Mouse (Mus musculus): Measurements from ENCODE around the gene Mcf2. TPM values are rescaled to one million over a fixed set of nuclear protein-coding genes. Genes with fewer than 3 reads are reported as not detected.
A peak's percentile ranks its signal among the peaks of the same experiment; 100 is the strongest.

Gene Mcf2
- 1 to 10 TPM; 3.0 to 3.9 TPM for total RNA-seq (2021)

- no peak for DNase-seq (ENCODE audit: extremely low spot score in 1 of 2, low spot score in 1 of 2)
Measured at GRCm38 (mm10) chrX:60178744-60179458, at the start of gene Mcf2. Gene Mcf2 (minus strand): TSS chrX:60179089.

GRCm38 (mm10) chrX:60187726-60188125 is 8.8 kb upstream of the Mcf2 start:
- no peak for DNase-seq (ENCODE audit: extremely low spot score in 1 of 2, low spot score in 1 of 2)

GRCm38 (mm10) chrX:60182611-60183010 is 3.7 kb upstream of the Mcf2 start:
- DNase-seq (ENCODE audit: extremely low spot score in 1 of 2, low spot score in 1 of 2): no peak

GRCm38 (mm10) chrX:60178025-60178743 is 705 bp downstream of the Mcf2 start:
- peak in 1 of 2 experiments; percentile 4 for DNase-seq (ENCODE audit: extremely low spot score in 1 of 2, low spot score in 1 of 2)

- DNase-seq (ENCODE audit: extremely low spot score in 1 of 2, low spot score in 1 of 2): no peak
Measured at GRCm38 (mm10) chrX:60170106-60170505, 8.8 kb downstream of the Mcf2 start.

- DNase-seq (ENCODE audit: extremely low spot score in 1 of 2, low spot score in 1 of 2): no peak
Measured at GRCm38 (mm10) chrX:60169511-60169910, 9.4 kb downstream of the Mcf2 start.

- no peak for DNase-seq (ENCODE audit: extremely low spot score in 1 of 2, low spot score in 1 of 2)
Measured at GRCm38 (mm10) chrX:60168796-60169195, 10.1 kb downstream of the Mcf2 start.

- peak in 1 of 2 experiments; percentile 12 for DNase-seq (ENCODE audit: extremely low spot score in 1 of 2, low spot score in 1 of 2)
Measured at GRCm38 (mm10) chrX:60147268-60147974, 31.5 kb downstream of the Mcf2 start.

GRCm38 (mm10) chrX:60075359-60075758 is 103.5 kb downstream of the Mcf2 start:
- no peak for DNase-seq (ENCODE audit: extremely low spot score in 1 of 2, low spot score in 1 of 2)

- no peak for DNase-seq (ENCODE audit: extremely low spot score in 1 of 2, low spot score in 1 of 2)
Measured at GRCm38 (mm10) chrX:60055185-60055584, 123.7 kb downstream of the Mcf2 start.

GRCm38 (mm10) chrX:60054745-60055144 is 124.1 kb downstream of the Mcf2 start:
- no peak for DNase-seq (ENCODE audit: extremely low spot score in 1 of 2, low spot score in 1 of 2)

- DNase-seq (ENCODE audit: extremely low spot score in 1 of 2, low spot score in 1 of 2): peak; percentile 17 to 26
Measured at GRCm38 (mm10) chrX:60026654-60027053, 152.2 kb downstream of the Mcf2 start.

GRCm38 (mm10) chrX:60021595-60021994 is 157.3 kb downstream of the Mcf2 start:
- no peak for DNase-seq (ENCODE audit: extremely low spot score in 1 of 2, low spot score in 1 of 2)

GRCm38 (mm10) chrX:60021007-60021406 is 157.9 kb downstream of the Mcf2 start:
- DNase-seq (ENCODE audit: extremely low spot score in 1 of 2, low spot score in 1 of 2): no peak

- DNase-seq (ENCODE audit: extremely low spot score in 1 of 2, low spot score in 1 of 2): no peak
Measured at GRCm38 (mm10) chrX:60014588-60014987, 164.3 kb downstream of the Mcf2 start.

GRCm38 (mm10) chrX:60013084-60013676 is 165.7 kb downstream of the Mcf2 start:
- peak in 1 of 2 experiments; percentile 31 for DNase-seq (ENCODE audit: extremely low spot score in 1 of 2, low spot score in 1 of 2)

Other genes starting within 250 kb of the Mcf2 start
- gene F9, start 179.6 kb downstream of the Mcf2 start, total RNA-seq (2021): under 1 TPM; 0.52 to 0.61 TPM